ENCODE assay signal across 9 mouse cellular contexts in genomic region chr1:195129867-195130266, GRCm38 (mm10). TPM values are rescaled to one million over a fixed set of nuclear protein-coding genes. Genes with fewer than 3 reads are reported as not detected.
DNase-seq lines count a peak whose midpoint lies in the region; ATAC-seq and TF ChIP-seq lines count a peak whose summit lies in the region.
"Had no signal": no experiment of that assay in that cellular context is flagged by ENCODE, and none has a peak within 500 bp of the region (broad histone marks: within the 10 kb centered on the region; RNA-seq: fewer than 3 reads in every experiment).

No protein-coding gene starts in this region.

- H3K36me3 ChIP-seq in hindbrain, embryonic 16.5 days (ENCODE audit: control insufficient read depth, insufficient read depth, low read length), result no peaks in the 10 kb centered on the region; the same call in 1 of the 2 replicates
- peaks cover 47% of the 10 kb centered on the region for H3K36me3 ChIP-seq in myocyte (ENCODE audit: control insufficient read depth, insufficient read depth)

- H3K9me3 ChIP-seq in hindbrain, embryonic 16.5 days (ENCODE audit: control insufficient read depth, low read length), result no peaks in the 10 kb centered on the region

- no peak for DNase-seq in layer of hippocampus, adult 2 months (ENCODE audit: low spot score in 2 of 2)
- no peak for DNase-seq in layer of hippocampus, adult 8-10 months (ENCODE audit: low spot score in 2 of 2)
- peak; percentile 29 for DNase-seq in c-Kit-positive CD71-positive TER-119-positive erythroid progenitor cells, embryonic 14.5 days (ENCODE audit: low spot score)
- DNase-seq in right cerebral cortex, adult 2 months (ENCODE audit: low spot score in 2 of 2), result no peak
- DNase-seq in urinary bladder, adult 18-20 months (ENCODE audit: low spot score in 2 of 2), result no peak
- DNase-seq: cerebellum, postnatal 25 days had no signal

- peak; percentile 54 for TF ChIP-seq POLR2A in myocyte (IDR thresholded peaks at IDR 0.05; ENCODE audit: insufficient read length, low read depth)

- no peak for ATAC-seq in hindbrain, embryonic 16.5 days

- no peak for TF ChIP-seq CTCF in layer of hippocampus, adult 2 months (conservative IDR thresholded peaks at IDR 0.05)

- H3K4me2 ChIP-seq in hindbrain, embryonic 16.5 days (ENCODE audit: low read length), result peak overlapping the region; percentile 33
- peak overlapping the region; percentile 52 for H3K4me2 ChIP-seq in myocyte (ENCODE audit: low read depth)

- no peak overlapping the region for H3ac ChIP-seq in myocyte (ENCODE audit: control insufficient read depth, insufficient read length)

- no peaks in the 10 kb centered on the region for H3K27me3 ChIP-seq in hindbrain, embryonic 16.5 days (replicated peaks; ENCODE audit: control insufficient read depth, insufficient read depth, low read length)
- H3K27me3 ChIP-seq in myocyte (ENCODE audit: control insufficient read depth, insufficient read depth, insufficient read length), result no peaks in the 10 kb centered on the region

- H3K4me3 ChIP-seq in layer of hippocampus, adult 2 months, result peak overlapping the region; percentile 72
- no peak overlapping the region for H3K4me3 ChIP-seq in hindbrain, embryonic 16.5 days (ENCODE audit: low read length)
- H3K4me3 ChIP-seq in myocyte, result peak overlapping the region; percentile 77

- 74% methylated on average over 1 of the region's 1 CpGs for WGBS in hindbrain, embryonic 16.5 days

- no peak overlapping the region for H3K27ac ChIP-seq in layer of hippocampus, adult 2 months
- H3K27ac ChIP-seq in hindbrain, embryonic 16.5 days (ENCODE audit: low read depth, low read length), result no peak overlapping the region

- H3K4me1 ChIP-seq in hindbrain, embryonic 16.5 days (ENCODE audit: control insufficient read depth, insufficient read depth, low read depth, low read length), result peaks cover 7% of the 10 kb centered on the region

- H3K9ac ChIP-seq in hindbrain, embryonic 16.5 days (ENCODE audit: low read depth, low read length), result no peak overlapping the region

- peaks cover 24% of the 10 kb centered on the region for H3K79me2 ChIP-seq in myocyte (ENCODE audit: control insufficient read depth, insufficient read depth)

TF ChIP-seq in myocyte, 11 proteins besides CTCF, POLR2A, EP300 and RAD21:
- TF ChIP-seq MYOG (IDR thresholded peaks at IDR 0.05; ENCODE audit: control insufficient read depth in 1 of 3, insufficient read depth in 1 of 3, insufficient read length in 2 of 3, low read depth in 2 of 3) (no peak), POLR2AphosphoS2 (IDR thresholded peaks at IDR 0.05; ENCODE audit: insufficient read length, low read depth) (peak; percentile 60), SRF (IDR thresholded peaks at IDR 0.05; ENCODE audit: control insufficient read depth, insufficient read length, low read depth) (no peak), MAX (IDR thresholded peaks at IDR 0.05; ENCODE audit: low read depth) (peak; percentile 25), E2F4 (IDR thresholded peaks at IDR 0.05; ENCODE audit: insufficient read depth) (no peak), USF1 (IDR thresholded peaks at IDR 0.05; ENCODE audit: low read depth) (no peak), TCF12 (IDR thresholded peaks at IDR 0.05; ENCODE audit: insufficient read depth, poor library complexity, severe bottlenecking) (no peak), MYOD1 (IDR thresholded peaks at IDR 0.05; ENCODE audit: control insufficient read depth in 1 of 3, insufficient read length in 2 of 3, low read depth in 2 of 3) (no peak), REST (IDR thresholded peaks at IDR 0.05; ENCODE audit: insufficient read depth, insufficient read length) (no peak), TCF3 (IDR thresholded peaks at IDR 0.05; ENCODE audit: insufficient read length, low read depth) (no peak), CEBPB (IDR thresholded peaks at IDR 0.05; ENCODE audit: insufficient read depth, poor library complexity, severe bottlenecking) (peak; percentile 79)

RNA-seq across cellular contexts. Expression of gene Cr1l, which starts 1.5 kb away (rescaled TPM):
- total RNA-seq in layer of hippocampus, adult 2 months (2021), result 10 to 100 TPM; 37.3 to 38.2 TPM
- 10 to 100 TPM; 35.1 to 49.4 (median 39.6) TPM for total RNA-seq in layer of hippocampus, adult 8-10 months (2022)
- polyA plus RNA-seq in hindbrain, embryonic 16.5 days (2015; fragmentation: Nextera tagmentation; extraction: Ambion mirVana), result 39.3 and 42.5 TPM in 2 replicates
- polyA plus RNA-seq in myocyte (2012; fragmentation: generic; extraction: Trizol), result 60.2 TPM

RNA-seq across cellular contexts. Expression of gene Cd46, which starts 37.8 kb away (rescaled TPM):
- 1 to 10 TPM; 4.4 to 5.1 TPM for total RNA-seq in layer of hippocampus, adult 2 months (2021)
- total RNA-seq in layer of hippocampus, adult 8-10 months (2022), result 1 to 10 TPM; 4.0 to 5.3 (median 4.6) TPM
- 1.1 and 1.2 TPM in 2 replicates for polyA plus RNA-seq in hindbrain, embryonic 16.5 days (2015; fragmentation: Nextera tagmentation; extraction: Ambion mirVana)
- 0.13 TPM for polyA plus RNA-seq in myocyte (2012; fragmentation: generic; extraction: Trizol)

RNA-seq across cellular contexts. Expression of gene Cr2, which starts 46.6 kb away (rescaled TPM):
- total RNA-seq in layer of hippocampus, adult 2 months (2021), result 1 to 10 TPM in 1 of 2 experiments, under 1 TPM in 1; 0.23 to 1.1 TPM
- total RNA-seq in layer of hippocampus, adult 8-10 months (2022), result 1 to 10 TPM in 3 of 4 experiments, under 1 TPM in 1; 0.16 to 1.6 (median 1.1) TPM
- polyA plus RNA-seq in hindbrain, embryonic 16.5 days (2015; fragmentation: Nextera tagmentation; extraction: Ambion mirVana), result 0.72 and 0.74 TPM in 2 replicates
- not detected for polyA plus RNA-seq in myocyte (2012; fragmentation: generic; extraction: Trizol)
- total RNA-seq: hematopoietic stem cell, adult 5-6 weeks had no signal
